Mouse (Mus musculus): ENCODE data around the gene Olfr780. TPM values are rescaled to one million over a fixed set of nuclear protein-coding genes. Genes with fewer than 3 reads are reported as not detected.
"Not testable (repeated sequence)": the region's sequence is repeated elsewhere in the genome, so short reads cannot be mapped to it uniquely, and the experiment has no call there.

Olfr780 gene
- not detected for total RNA-seq (2021)
- long read RNA-seq, experiment 1: 0 reads
- long read RNA-seq, experiment 2: 0 reads

- intact Hi-C loops (cut with DNase I): no loop called here
- no peak for DNase-seq (ENCODE audit: low spot score in 2 of 2)
These were observed at the start of gene Olfr780 for GRCm38 (mm10) chr10:129317817-129318216. Olfr780 (plus strand) TSS chr10:129318117.

- DNase-seq (ENCODE audit: low spot score in 2 of 2): no peak
- intact Hi-C loops (cut with DNase I): no loop called here
These were observed 46.8 kb upstream of the Olfr780 start, which contains the start of gene Olfr777 for GRCm38 (mm10) chr10:129271081-129271535. Olfr777 (minus strand) TSS chr10:129271485.

GRCm38 (mm10) chr10:129312973-129313372 lies 4.9 kb upstream of the Olfr780 start:
- intact Hi-C loops (cut with DNase I); DNase-seq (ENCODE audit: low spot score in 2 of 2): not testable (repeated sequence)

- DNase-seq (ENCODE audit: low spot score in 2 of 2); intact Hi-C loops (cut with DNase I): not testable (repeated sequence)
These were observed 4.4 kb upstream of the Olfr780 start for GRCm38 (mm10) chr10:129313521-129313920.

- DNase-seq (ENCODE audit: low spot score in 2 of 2): no peak
- intact Hi-C loops (cut with DNase I): no loop called here
These were observed 10.6 kb downstream of the Olfr780 start, which contains the start of gene Olfr781 for GRCm38 (mm10) chr10:129328554-129328953. Olfr781 (plus strand) TSS chr10:129328854.

- intact Hi-C loops (cut with DNase I): no loop called here
- no peak for DNase-seq (ENCODE audit: low spot score in 2 of 2)
These were observed 30.6 kb downstream of the Olfr780 start, which contains the start of gene Olfr782 for GRCm38 (mm10) chr10:129348550-129348949. Olfr782 (plus strand) TSS chr10:129348850.

- DNase-seq (ENCODE audit: low spot score in 2 of 2); intact Hi-C loops (cut with DNase I): not testable (repeated sequence)
These were observed 34.6 kb downstream of the Olfr780 start for GRCm38 (mm10) chr10:129352475-129352874.

- intact Hi-C loops (cut with DNase I); DNase-seq (ENCODE audit: low spot score in 2 of 2): not testable (repeated sequence)
These were observed 38.6 kb downstream of the Olfr780 start for GRCm38 (mm10) chr10:129356496-129356895.

- no peak for DNase-seq (ENCODE audit: low spot score in 2 of 2)
- intact Hi-C loops (cut with DNase I): no loop called here
These were observed 39.4 kb downstream of the Olfr780 start for GRCm38 (mm10) chr10:129357307-129357706.

Other genes with a start within 250 kb of the Olfr780 start
- gene Olfr766-ps1, start 249.1 kb upstream of the Olfr780 start, total RNA-seq (2021): not detected
- not detected for gene Olfr767, start 235.2 kb upstream of the Olfr780 start, total RNA-seq (2021)
- not detected for gene Olfr768, start 218.7 kb upstream of the Olfr780 start, total RNA-seq (2021)
- gene Olfr769, start 200.3 kb upstream of the Olfr780 start, total RNA-seq (2021): not detected
- not detected for gene Olfr770, start 179.1 kb upstream of the Olfr780 start, total RNA-seq (2021)
- not detected for gene Olfr771, start 153.4 kb upstream of the Olfr780 start, total RNA-seq (2021)
- not detected for gene Olfr772, start 140.2 kb upstream of the Olfr780 start, total RNA-seq (2021)
- not detected for gene Olfr773, start 130.7 kb upstream of the Olfr780 start, total RNA-seq (2021)
- not detected for gene Olfr774, start 81.9 kb upstream of the Olfr780 start, total RNA-seq (2021)
- not detected for gene Olfr775, start 69.7 kb upstream of the Olfr780 start, total RNA-seq (2021)
- not detected for gene Olfr776, start 59.0 kb upstream of the Olfr780 start, total RNA-seq (2021)
- gene Olfr777, start 46.6 kb upstream of the Olfr780 start, total RNA-seq (2021): not detected
- not detected for gene Olfr781, start 10.7 kb downstream of the Olfr780 start, total RNA-seq (2021)
- gene Olfr782, start 30.7 kb downstream of the Olfr780 start, total RNA-seq (2021): not detected
- gene Olfr784, start 66.0 kb downstream of the Olfr780 start, total RNA-seq (2021): under 1 TPM; 0.11 to 0.15 TPM
- gene Olfr785, start 87.3 kb downstream of the Olfr780 start, total RNA-seq (2021): not detected
- gene Olfr786, start 109.2 kb downstream of the Olfr780 start, total RNA-seq (2021): not detected
- not detected for gene Olfr787, start 143.7 kb downstream of the Olfr780 start, total RNA-seq (2021)
- not detected for gene Olfr788, start 152.9 kb downstream of the Olfr780 start, total RNA-seq (2021)
- not detected for gene Olfr789, start 166.6 kb downstream of the Olfr780 start, total RNA-seq (2021)
- not detected for gene Olfr790, start 180.4 kb downstream of the Olfr780 start, total RNA-seq (2021)
- not detected for gene Olfr791, start 203.7 kb downstream of the Olfr780 start, total RNA-seq (2021)
- not detected for gene Olfr792, start 221.0 kb downstream of the Olfr780 start, total RNA-seq (2021)
- not detected for gene Olfr794, start 249.5 kb downstream of the Olfr780 start, total RNA-seq (2021)

Measured in left cerebral cortex, postnatal 14 days (tissue).